Mouse (Mus musculus) frontal cortex, postnatal 25 days (tissue): ENCODE data around the gene Aldh1l1.

ENCODE experiments used
- DNase-seq, 2 experiments: peaks; one replicate each; pipeline ENCODE4 v3.0.0; 2022; ENCODE audit warnings: low spot score in 2 of 2

The Aldh1l1 gene

GRCm38 (mm10) chr6:90550161-90550912 is 64.1 kb downstream of the Aldh1l1 start:
- DNase-seq: no peak

- no peak for DNase-seq
These were observed 65.0 kb downstream of the Aldh1l1 start for GRCm38 (mm10) chr6:90551251-90551650.

GRCm38 (mm10) chr6:90553197-90553596 is 67.0 kb downstream of the Aldh1l1 start:
- no peak for DNase-seq

GRCm38 (mm10) chr6:90553682-90554081 is 67.5 kb downstream of the Aldh1l1 start:
- no peak for DNase-seq

- DNase-seq: no peak
These were observed 70.4 kb downstream of the Aldh1l1 start for GRCm38 (mm10) chr6:90556534-90557058.

GRCm38 (mm10) chr6:90557077-90557476 is 70.8 kb downstream of the Aldh1l1 start:
- DNase-seq: no peak

- DNase-seq: no peak
These were observed 71.8 kb downstream of the Aldh1l1 start for GRCm38 (mm10) chr6:90557829-90558693.

GRCm38 (mm10) chr6:90560390-90561058 is 74.3 kb downstream of the Aldh1l1 start:
- DNase-seq: no peak

GRCm38 (mm10) chr6:90561234-90561781 is 75.1 kb downstream of the Aldh1l1 start:
- DNase-seq: no peak

GRCm38 (mm10) chr6:90564240-90564639 is 78.0 kb downstream of the Aldh1l1 start:
- DNase-seq: no peak

- DNase-seq: no peak
These were observed 79.4 kb downstream of the Aldh1l1 start for GRCm38 (mm10) chr6:90565357-90566215.

GRCm38 (mm10) chr6:90567486-90567885 is 81.3 kb downstream of the Aldh1l1 start:
- DNase-seq: no peak

- DNase-seq: no peak
These were observed 81.7 kb downstream of the Aldh1l1 start for GRCm38 (mm10) chr6:90567928-90568327.

- no peak for DNase-seq
These were observed 82.5 kb downstream of the Aldh1l1 start for GRCm38 (mm10) chr6:90568721-90569120.

GRCm38 (mm10) chr6:90569736-90570383 is 83.6 kb downstream of the Aldh1l1 start:
- DNase-seq: no peak

GRCm38 (mm10) chr6:90570392-90570791 is 84.2 kb downstream of the Aldh1l1 start:
- DNase-seq: no peak

- DNase-seq: peak; percentile 76 to 77
These were observed 89.1 kb downstream of the Aldh1l1 start for GRCm38 (mm10) chr6:90575261-90575715.

- DNase-seq: no peak
These were observed 91.9 kb downstream of the Aldh1l1 start for GRCm38 (mm10) chr6:90578174-90578573.

- no peak for DNase-seq
These were observed 96.1 kb downstream of the Aldh1l1 start for GRCm38 (mm10) chr6:90582331-90582730.

- DNase-seq: no peak
These were observed 101.9 kb downstream of the Aldh1l1 start for GRCm38 (mm10) chr6:90588113-90588512.
